ENCODE assay signal across 9 mouse cellular contexts in genomic region chr6:30982372-30982980, GRCm38 (mm10). TPM values are rescaled to one million over a fixed set of nuclear protein-coding genes. Genes with fewer than 3 reads are reported as not detected.
DNase-seq lines count a peak whose midpoint lies in the region; ATAC-seq lines count a peak whose summit lies in the region.
"Had no signal": no experiment of that assay in that cellular context is flagged by ENCODE, and none has a peak within 500 bp of the region (broad histone marks: within the 10 kb centered on the region; RNA-seq: fewer than 3 reads in every experiment).

No protein-coding gene starts in this region.

- WGBS in forebrain, embryonic 14.5 days: 17% methylated on average over 13 of the region's 13 CpGs

- H3K27me3 ChIP-seq in forebrain, embryonic 14.5 days (replicated peaks; ENCODE audit: control insufficient read depth, insufficient read depth, low read length): no peaks in the 10 kb centered on the region

- no peaks in the 10 kb centered on the region for H3K36me3 ChIP-seq in forebrain, embryonic 14.5 days (ENCODE audit: control insufficient read depth, insufficient read depth, low read length)

- no peaks in the 10 kb centered on the region for H3K9me3 ChIP-seq in forebrain, embryonic 14.5 days (replicated peaks; ENCODE audit: control insufficient read depth, low read length)

- peak overlapping the region; percentile 49 for H3K4me2 ChIP-seq in forebrain, embryonic 14.5 days (ENCODE audit: low read length)

- H3K4me3 ChIP-seq in forebrain, embryonic 14.5 days (ENCODE audit: low read depth, low read length): peak overlapping the region; percentile 19

- no peak overlapping the region for H3K27ac ChIP-seq in forebrain, embryonic 14.5 days (ENCODE audit: low read depth, low read length)

- H3K9ac ChIP-seq in forebrain, embryonic 14.5 days (ENCODE audit: low read length): no peak overlapping the region; the same call in 1 of the 2 replicates

- no peak for ATAC-seq in forebrain, embryonic 14.5 days
- no peak for ATAC-seq in inflammation-experienced regulatory T-cells, adult 6 months

- no peaks in the 10 kb centered on the region for H3K4me1 ChIP-seq in forebrain, embryonic 14.5 days (ENCODE audit: control insufficient read depth, insufficient read depth, low read length)

- peak; percentile 5 for DNase-seq in kidney, adult 9 months
- DNase-seq in kidney, postnatal 10 days: no peak
- DNase-seq in MN1 (ENCODE audit: low spot score): peak; percentile 68
- peak; percentile 78 for DNase-seq in forebrain, embryonic 14.5 days (ENCODE audit: low spot score)
- DNase-seq in mesoderm, embryonic 11.5 days (ENCODE audit: low read depth, low spot score): peak; percentile 27
- DNase-seq in adrenal gland, postnatal 14 days: no peak
- no peak for DNase-seq in spleen, adult 18-20 months

RNA-seq across cellular contexts. Expression of gene Klf14, which starts 23.6 kb away (rescaled TPM):
- 0.18 and 0.20 TPM in 2 replicates for polyA plus RNA-seq in forebrain, embryonic 14.5 days (2014; fragmentation: Nextera tagmentation; extraction: Ambion mirVana)
- not detected for polyA plus RNA-seq in inflammation-experienced regulatory T-cells, adult 6 months (2017; shearing (Covaris generic))
- 0.11 and 0.33 TPM in 2 replicates for total RNA-seq in adrenal gland, postnatal 14 days (2021)
- polyA plus RNA-seq: small intestine, adult 2 months had no signal

Comparison
In these comparisons a context has a peak if more than half of its experiments do, and no peak if none do; other contexts are left out.
1. DNase-seq: peak in kidney, adult 9 months (single experiment), MN1 (single experiment), forebrain, embryonic 14.5 days (single experiment) and mesoderm, embryonic 11.5 days (single experiment); none in kidney, postnatal 10 days (single experiment), adrenal gland, postnatal 14 days (single experiment) and spleen, adult 18-20 months (0 of 2).